Mouse (Mus musculus) liver, embryonic 18 days (tissue): ENCODE measurements around the gene Simc1. TPM values are rescaled to one million over a fixed set of nuclear protein-coding genes. Genes with fewer than 3 reads are reported as not detected.

ENCODE experiments used
- polyA plus RNA-seq: library from polyadenylated mRNA; depleted of rRNA; stranded (reverse); fragments of >200 nt; gene quantifications from 2 replicates; pipeline ENCODE4 v1.2.3, GENCODE M21; 2012; rRNA removed

Simc1 gene
- 2.4 and 2.9 TPM in 2 replicates for polyA plus RNA-seq

DNA sequence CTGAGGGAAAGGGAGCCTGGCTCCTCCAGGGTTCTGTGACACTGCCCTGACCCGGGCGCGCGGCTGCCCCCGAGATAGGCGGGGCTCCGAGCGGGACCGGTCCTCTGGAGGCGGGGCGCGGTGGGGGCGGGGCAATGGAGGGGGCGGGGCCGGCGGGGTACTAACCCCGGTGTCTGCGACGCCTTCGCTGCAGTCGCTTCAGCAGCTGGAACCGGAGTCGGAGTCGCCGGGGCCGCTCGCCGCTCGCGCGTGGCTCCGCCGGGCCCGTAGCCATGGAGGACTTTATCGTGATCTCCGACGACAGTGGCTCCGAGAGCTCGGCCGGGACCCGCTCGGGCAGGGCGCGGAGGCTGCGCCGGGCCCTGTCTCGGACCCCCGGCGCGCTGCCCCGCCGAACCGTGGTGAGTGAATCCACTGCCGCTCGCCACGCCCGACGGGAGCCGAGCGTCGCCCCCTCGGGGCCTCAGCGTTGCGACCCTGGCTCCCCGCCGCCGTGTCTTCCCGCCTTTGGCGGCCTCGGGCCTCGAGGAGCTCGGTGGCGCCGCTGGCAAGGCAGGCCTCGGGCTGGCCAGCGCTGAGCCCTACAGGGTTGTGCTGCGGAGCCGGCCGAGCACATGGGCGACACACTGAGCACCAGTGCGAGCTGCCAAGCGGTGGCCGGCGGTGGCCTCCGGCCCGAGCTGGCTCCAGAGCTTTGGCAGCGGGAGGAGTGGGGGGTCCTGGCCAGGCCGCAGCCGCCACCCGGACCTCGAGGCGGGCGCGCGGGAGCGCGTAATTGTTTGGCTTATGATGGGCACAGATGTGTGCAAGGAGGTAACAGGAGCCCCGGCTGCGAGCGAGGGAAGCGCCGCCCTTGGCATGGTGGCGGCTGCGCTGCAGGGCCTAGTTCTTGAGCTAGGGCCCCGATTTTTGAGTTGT, at the start of gene Simc1:
Gene Simc1 (plus strand): TSS at position 176 of the 918 bp plus-strand sequence.

DNA sequence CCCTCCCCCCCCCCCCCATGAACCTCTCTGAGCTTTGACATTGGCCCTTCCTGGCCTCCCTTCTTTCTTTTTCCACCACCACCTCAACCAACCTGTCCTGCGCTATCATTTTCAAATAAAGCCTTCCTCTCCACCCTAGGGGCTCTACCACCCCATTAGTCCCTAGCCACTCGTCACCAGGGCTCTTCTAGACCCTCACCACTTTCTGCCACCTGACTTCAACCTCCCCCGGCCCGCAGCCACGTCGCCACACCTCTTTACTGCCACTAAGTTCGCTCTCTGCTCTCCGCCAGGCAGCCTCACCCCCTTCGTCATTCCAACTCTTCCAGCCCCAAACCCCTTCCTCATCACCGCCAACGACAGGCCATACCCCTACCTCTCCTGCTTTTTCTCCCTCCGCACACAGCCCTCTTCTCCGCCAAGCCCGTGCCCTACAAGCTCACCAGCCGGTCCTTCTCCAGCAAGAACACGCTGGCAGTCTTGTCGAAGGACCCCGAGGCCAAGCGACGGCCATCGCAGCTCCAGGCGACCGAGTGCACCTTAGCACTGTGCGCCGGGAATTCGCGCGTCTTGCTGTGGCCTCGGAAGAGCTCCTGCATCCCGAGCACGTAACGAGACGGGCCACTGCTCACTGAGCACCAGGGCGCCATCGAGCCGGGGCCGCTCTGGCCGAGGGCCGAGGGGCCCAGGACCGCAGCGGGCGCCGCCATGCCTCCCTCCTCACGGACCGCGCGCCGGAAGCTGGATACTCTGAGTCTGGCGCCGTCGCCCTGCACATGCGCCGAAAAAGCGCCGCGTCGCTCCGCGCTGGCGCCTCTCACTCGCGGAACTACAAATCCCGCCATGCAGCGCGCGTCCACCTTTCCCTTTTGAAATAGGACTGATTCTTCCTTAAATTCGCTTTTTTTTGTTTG, 35.2 kb upstream of the Simc1 start, which contains the start of gene Thoc3:
Gene Thoc3 (minus strand): TSS at position 752 of the 914 bp plus-strand sequence.

DNA sequence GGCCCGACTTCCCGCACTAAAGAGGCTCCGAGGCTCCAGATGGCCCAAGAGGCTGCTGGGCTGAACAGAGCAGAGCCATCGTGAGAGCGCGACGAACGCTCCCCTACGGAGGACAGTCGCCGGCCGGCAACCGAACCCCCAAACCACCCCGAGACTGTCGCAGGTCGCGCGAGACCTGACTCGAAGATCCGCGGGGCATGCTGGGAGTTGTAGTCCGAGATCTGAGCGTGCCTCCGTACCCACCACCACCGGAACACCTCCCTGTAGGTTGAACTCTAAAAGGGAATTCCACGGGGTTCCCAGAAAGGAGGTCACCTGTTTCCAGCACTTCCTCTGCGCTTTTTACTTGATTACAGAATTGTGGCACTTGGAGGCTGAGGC, 61.6 kb downstream of the Simc1 start, which contains the start of gene 4833439L19Rik:
Gene 4833439L19Rik (minus strand): TSS at position 235 of the 381 bp plus-strand sequence.

DNA sequence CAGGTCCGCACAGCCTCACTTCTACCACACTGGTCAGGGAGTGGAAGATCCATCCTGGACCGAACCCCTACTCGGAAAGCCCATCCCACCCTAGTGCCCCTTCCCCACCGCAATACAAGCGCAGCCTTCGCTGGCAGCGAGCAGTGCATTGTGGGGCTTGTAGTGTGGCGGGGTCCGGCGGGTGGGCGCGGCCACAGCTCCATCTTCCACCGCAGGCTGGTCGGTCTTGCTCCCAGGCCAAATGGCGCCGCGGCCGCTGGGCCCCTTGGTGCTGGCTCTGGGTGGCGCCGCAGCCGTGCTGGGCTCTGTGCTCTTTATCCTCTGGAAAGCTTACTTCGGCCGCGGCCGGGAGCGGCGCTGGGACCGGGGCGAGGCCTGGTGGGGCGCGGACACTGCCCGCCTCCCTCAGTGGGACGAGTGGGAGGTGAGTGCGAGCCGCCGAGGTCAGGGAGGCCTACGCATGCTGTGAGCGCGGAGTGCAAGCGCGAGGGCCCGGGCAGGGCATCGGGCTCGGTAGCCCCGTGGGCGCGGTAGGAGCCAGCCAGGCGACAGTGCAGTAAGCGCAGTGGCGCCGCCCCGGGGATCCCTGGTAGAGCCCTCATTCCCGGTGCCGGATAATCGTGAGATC, 71.4 kb downstream of the Simc1 start, which contains the start of gene Arl10:
Gene Arl10 (plus strand): TSS at position 162 of the 628 bp plus-strand sequence.

DNA sequence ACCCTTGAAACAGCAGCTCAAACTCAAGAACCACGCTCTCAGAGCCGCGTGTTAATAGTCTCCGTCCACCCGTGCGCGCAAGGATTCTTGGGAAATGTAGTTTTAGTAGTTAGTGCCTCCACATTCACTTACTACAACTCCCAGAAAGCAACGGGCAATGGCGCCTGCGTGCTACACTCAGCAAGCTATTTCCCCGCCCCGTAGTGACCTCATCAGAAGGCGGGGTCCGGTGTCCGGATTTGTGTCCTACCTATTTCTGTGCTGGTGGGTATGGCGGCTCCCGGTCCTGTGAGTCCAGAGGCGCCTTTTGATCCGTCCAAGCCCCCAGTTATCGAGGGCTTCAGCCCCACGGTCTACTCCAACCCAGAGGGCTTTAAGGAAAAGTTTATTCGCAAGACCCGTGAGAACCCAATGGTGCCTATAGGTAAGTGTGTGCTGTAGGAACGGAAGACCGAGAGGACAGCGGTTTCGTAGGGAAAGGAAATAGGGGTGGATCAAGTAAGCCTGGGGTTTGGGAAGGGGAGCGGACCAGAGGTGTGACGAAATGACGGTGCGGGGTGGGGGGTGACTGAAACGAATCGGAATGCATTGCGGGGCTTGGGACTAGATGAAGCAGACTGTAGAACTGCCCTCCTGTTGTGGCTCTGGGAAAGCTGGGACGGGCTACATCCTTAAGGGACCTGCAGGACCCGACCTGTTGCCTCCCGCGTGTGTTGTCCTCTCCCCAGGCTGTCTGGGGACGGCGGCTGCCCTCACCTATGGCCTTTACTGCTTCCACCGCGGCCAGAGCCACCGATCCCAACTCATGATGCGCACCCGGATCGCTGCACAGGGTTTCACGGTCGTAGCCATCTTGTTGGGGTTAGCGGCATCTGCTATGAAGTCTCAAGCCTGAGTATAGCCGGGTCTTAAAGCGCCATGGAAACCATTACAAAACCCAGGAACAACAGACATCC, 86.7 kb downstream of the Simc1 start, which contains the start of the genes Nop16 and Higd2a:
Gene Nop16 (minus strand): TSS at position 95 of the 956 bp plus-strand sequence.
Gene Higd2a (plus strand): TSS at position 212 of the 956 bp plus-strand sequence.

Other genes with a start within 250 kb of the Simc1 start
- 2.3 TPM in 2 replicates for gene Cplx2, start 132.4 kb upstream of the Simc1 start, polyA plus RNA-seq
- 12.3 and 12.7 TPM in 2 replicates for gene Thoc3, start 34.9 kb upstream of the Simc1 start, polyA plus RNA-seq
- 25.3 and 27.0 TPM in 2 replicates for gene 4833439L19Rik, start 61.7 kb downstream of the Simc1 start, polyA plus RNA-seq
- 8.0 and 8.1 TPM in 2 replicates for gene Arl10, start 71.2 kb downstream of the Simc1 start, polyA plus RNA-seq
- 21.2 and 22.5 TPM in 2 replicates for gene Nop16, start 86.3 kb downstream of the Simc1 start, polyA plus RNA-seq
- gene Higd2a, start 86.4 kb downstream of the Simc1 start, polyA plus RNA-seq, result 58.7 and 62.8 TPM in 2 replicates
- 9.7 and 9.9 TPM in 2 replicates for gene Cltb, start 107.6 kb downstream of the Simc1 start, polyA plus RNA-seq
- gene Faf2, start 118.0 kb downstream of the Simc1 start, polyA plus RNA-seq, result 15.0 and 15.7 TPM in 2 replicates
- gene Rnf44, start 190.1 kb downstream of the Simc1 start, polyA plus RNA-seq, result 18.2 and 21.5 TPM in 2 replicates
- 9.8 and 10.2 TPM in 2 replicates for gene Cdhr2, start 197.7 kb downstream of the Simc1 start, polyA plus RNA-seq
- 0.01 and 0.04 TPM in 2 replicates for gene Gprin1, start 246.1 kb downstream of the Simc1 start, polyA plus RNA-seq